Mouse (Mus musculus) kidney, embryonic 14.5 days (tissue): ENCODE measurements around the gene Gm1043. TPM values are rescaled to one million over a fixed set of nuclear protein-coding genes. Genes with fewer than 3 reads are reported as not detected.

Source experiments
- ATAC-seq: fragments of 200-750 bp; cut with Nextera tagmentation; 2 replicates; pipeline ENCODE4 v1.8.0; 2017; ENCODE audit warnings: moderate number of reproducible peaks, mild to moderate bottlenecking, moderate TSS enrichment, moderate library complexity; ENCODE audit not compliant: low FRiP score, low TSS enrichment
- H3K27ac ChIP-seq: fragments of 300-500 bp; sonication (generic); 2 replicates; pipeline ENCODE4 v1.5.1; 2014; ENCODE audit warnings: low read depth, mild to moderate bottlenecking, low read length, moderate library complexity, mixed read lengths
- H3K27me3 ChIP-seq: fragments of 300-500 bp; sonication (generic); 2 replicates; pipeline ENCODE4 v1.6.1; 2014; ENCODE audit warnings: mild to moderate bottlenecking, low read length; ENCODE audit not compliant: control insufficient read depth, insufficient read depth
- H3K36me3 ChIP-seq: fragments of 300-500 bp; sonication (generic); 2 replicates; pipeline ENCODE4 v1.6.1; 2014; ENCODE audit warnings: low read length, mixed read lengths; ENCODE audit not compliant: control insufficient read depth, insufficient read depth
- H3K4me1 ChIP-seq: fragments of 300-500 bp; sonication (generic); 2 replicates; pipeline ENCODE4 v1.6.1; 2014; ENCODE audit warnings: low read length, mixed read lengths; ENCODE audit not compliant: control insufficient read depth, insufficient read depth
- H3K4me2 ChIP-seq: fragments of 300-500 bp; sonication (generic); replicated peaks from 2 replicates; pipeline ENCODE4 v1.6.1; 2014; ENCODE audit warnings: low read depth, mild to moderate bottlenecking, low read length
- H3K4me3 ChIP-seq: fragments of 300-500 bp; sonication (generic); 2 replicates; pipeline ENCODE4 v1.5.1; 2014; ENCODE audit warnings: mild to moderate bottlenecking, low read length
- H3K9ac ChIP-seq: fragments of 300-500 bp; sonication (generic); 2 replicates; pipeline ENCODE4 v1.6.1; 2014; ENCODE audit warnings: low read depth, mild to moderate bottlenecking, low read length, moderate library complexity
- H3K9me3 ChIP-seq: fragments of 300-500 bp; sonication (generic); 2 replicates; pipeline ENCODE4 v1.6.1; 2016; ENCODE audit warnings: low read length; ENCODE audit not compliant: control insufficient read depth
- WGBS: fragments of 180-500 bp; shearing (Covaris S2); extraction: QIAGEN DNeasy Blood & Tissue Kit; methylation state at CpG from one replicate; pipeline ENCODE4 v1.1.7; 2014; 5-methylcytosine and 5-hydroxymethylcytosine counted together
- polyA plus RNA-seq: library from polyadenylated mRNA; unstranded; fragments of >200 nt; fragmentation: Nextera tagmentation; extraction: Ambion mirVana; gene quantifications from 2 replicates; pipeline ENCODE4 v1.2.1, GENCODE M21; 2014

Gene Gm1043
- polyA plus RNA-seq, 1 experiment from 2014 or later: not detected

GRCm38 (mm10) chr5:37117126-37117525 is 32.0 kb downstream of the Gm1043 start:
- Histone ChIP-seq H3K27me3 (no peaks in the 10 kb centered on the region), H3K4me2 (no peak overlapping the region), H3K27ac (no peak overlapping the region), H3K36me3 (no peaks in the 10 kb centered on the region), H3K4me1 (no peaks in the 10 kb centered on the region), H3K9me3 (no peaks in the 10 kb centered on the region), H3K9ac (no peak overlapping the region), H3K4me3 (no peak overlapping the region)
- 55% methylated on average over 9 of the region's 9 CpGs for WGBS
- no peak for ATAC-seq

GRCm38 (mm10) chr5:37118242-37118641 is 33.1 kb downstream of the Gm1043 start:
- Histone ChIP-seq H3K4me2 (no peak overlapping the region), H3K4me1 (no peaks in the 10 kb centered on the region), H3K9ac (no peak overlapping the region), H3K27ac (no peak overlapping the region), H3K4me3 (no peak overlapping the region), H3K9me3 (no peaks in the 10 kb centered on the region), H3K27me3 (no peaks in the 10 kb centered on the region), H3K36me3 (no peaks in the 10 kb centered on the region)
- whole genome bisulfite sequencing: 59% methylated on average over 4 of the region's 4 CpGs
- no peak for ATAC-seq

GRCm38 (mm10) chr5:37121186-37121680 is 36.1 kb downstream of the Gm1043 start:
- Histone ChIP-seq H3K4me1 (no peaks in the 10 kb centered on the region), H3K4me2 (no peak overlapping the region), H3K27me3 (no peaks in the 10 kb centered on the region), H3K9me3 (no peaks in the 10 kb centered on the region), H3K4me3 (no peak overlapping the region), H3K36me3 (no peaks in the 10 kb centered on the region), H3K9ac (no peak overlapping the region), H3K27ac (no peak overlapping the region)
- WGBS: 62% methylated on average over 7 of the region's 7 CpGs
- no peak for ATAC-seq

GRCm38 (mm10) chr5:37131841-37132240 is 46.7 kb downstream of the Gm1043 start:
- H3K36me3 ChIP-seq: no peaks in the 10 kb centered on the region
- no peaks in the 10 kb centered on the region for H3K4me1 ChIP-seq
- no peak overlapping the region for H3K9ac ChIP-seq
- no peak overlapping the region for H3K4me2 ChIP-seq
- H3K4me3 ChIP-seq: no peak overlapping the region
- 52% methylated on average over 4 of the region's 4 CpGs for WGBS
- no peaks in the 10 kb centered on the region for H3K27me3 ChIP-seq
- no peaks in the 10 kb centered on the region for H3K9me3 ChIP-seq
- no peak overlapping the region for H3K27ac ChIP-seq
- no peak for ATAC-seq

GRCm38 (mm10) chr5:37141745-37142144 is 56.6 kb downstream of the Gm1043 start:
- whole genome bisulfite sequencing: 75% methylated on average over 8 of the region's 8 CpGs
- Histone ChIP-seq H3K27me3 (no peaks in the 10 kb centered on the region), H3K4me2 (no peak overlapping the region), H3K4me3 (no peak overlapping the region), H3K4me1 (no peaks in the 10 kb centered on the region), H3K9me3 (no peaks in the 10 kb centered on the region), H3K27ac (no peak overlapping the region), H3K9ac (no peak overlapping the region), H3K36me3 (no peaks in the 10 kb centered on the region)
- ATAC-seq: no peak

GRCm38 (mm10) chr5:37147536-37147935 is 62.4 kb downstream of the Gm1043 start:
- Histone ChIP-seq H3K9ac (no peak overlapping the region), H3K4me1 (no peaks in the 10 kb centered on the region), H3K4me2 (no peak overlapping the region), H3K27me3 (no peaks in the 10 kb centered on the region), H3K4me3 (no peak overlapping the region), H3K9me3 (no peaks in the 10 kb centered on the region), H3K36me3 (no peaks in the 10 kb centered on the region), H3K27ac (no peak overlapping the region)
- no peak for ATAC-seq
- WGBS: 21% methylated on average over 4 of the region's 4 CpGs

GRCm38 (mm10) chr5:37150650-37151049 is 65.5 kb downstream of the Gm1043 start:
- H3K4me2 ChIP-seq: no peak overlapping the region
- H3K4me3 ChIP-seq: no peak overlapping the region
- no peaks in the 10 kb centered on the region for H3K27me3 ChIP-seq
- H3K27ac ChIP-seq: no peak overlapping the region
- no peaks in the 10 kb centered on the region for H3K36me3 ChIP-seq
- no peaks in the 10 kb centered on the region for H3K4me1 ChIP-seq
- 70% methylated on average over 5 of the region's 5 CpGs for WGBS
- no peak for ATAC-seq
- no peak overlapping the region for H3K9ac ChIP-seq
- no peaks in the 10 kb centered on the region for H3K9me3 ChIP-seq

GRCm38 (mm10) chr5:37154472-37154871 is 69.3 kb downstream of the Gm1043 start:
- no peaks in the 10 kb centered on the region for H3K9me3 ChIP-seq
- ATAC-seq: no peak

GRCm38 (mm10) chr5:37158408-37158807 is 73.2 kb downstream of the Gm1043 start:
- Histone ChIP-seq H3K36me3 (no peaks in the 10 kb centered on the region), H3K27ac (no peak overlapping the region), H3K27me3 (peaks cover 35% of the 10 kb centered on the region), H3K9ac (no peak overlapping the region), H3K4me1 (no peaks in the 10 kb centered on the region; the same call in 1 of the 2 replicates), H3K4me3 (no peak overlapping the region), H3K4me2 (no peak overlapping the region), H3K9me3 (no peaks in the 10 kb centered on the region)
- no peak for ATAC-seq
- whole genome bisulfite sequencing: 78% methylated on average over 7 of the region's 7 CpGs

More at GRCm38 (mm10) chr5:37154472-37154871, 69.3 kb downstream of the Gm1043 start:
- no peak overlapping the region for H3K4me3 ChIP-seq
- no peaks in the 10 kb centered on the region for H3K36me3 ChIP-seq
- H3K27me3 ChIP-seq: peaks cover 3% of the 10 kb centered on the region
- no peak overlapping the region for H3K9ac ChIP-seq
- 83% methylated on average over 7 of the region's 7 CpGs for WGBS
- no peak overlapping the region for H3K4me2 ChIP-seq
- H3K27ac ChIP-seq: no peak overlapping the region
- no peaks in the 10 kb centered on the region for H3K4me1 ChIP-seq
